Mouse (Mus musculus): ENCODE results near the gene Klhdc8a. TPM values are rescaled to one million over a fixed set of nuclear protein-coding genes. Genes with fewer than 3 reads are reported as not detected.

Klhdc8a gene
- total and polyA plus RNA-seq, 3 experiments: not detected

- H3K4me3 ChIP-seq (replicated peaks in 1 of 3; ENCODE audit: low read depth in 2 of 3, low read length in 2 of 3, poor library complexity in 1 of 3): no peak overlapping the region
- DNase-seq (ENCODE audit: extremely low read depth): no peak
- H3K4me2 ChIP-seq (ENCODE audit: insufficient read depth, low read depth, poor library complexity, severe bottlenecking): no peak overlapping the region
- dilution Hi-C loops (cut with MboI; ENCODE audit: extremely low pct_ligation_motif_present, extremely low pct_unique_long_range_greater_than_20kb, low sequenced_read_pairs): no loop called here
- H3K9me3 ChIP-seq (replicated peaks; ENCODE audit: low read length): no peaks in the 10 kb centered on the region
- no peak overlapping the region for H3K9ac ChIP-seq (ENCODE audit: insufficient read depth, low read depth)
- H3K79me2 ChIP-seq (replicated peaks; ENCODE audit: control insufficient read depth, extremely low read depth, insufficient read depth, poor library complexity, severe bottlenecking): no peaks in the 10 kb centered on the region
- H3K27me3 ChIP-seq (replicated peaks): peaks cover 5% of the 10 kb centered on the region
- TF ChIP-seq NRF1 (IDR thresholded peaks at IDR 0.05; ENCODE audit: low read depth, low read length): no peak
- TF ChIP-seq JUND (conservative IDR thresholded peaks at IDR 0.05; ENCODE audit: low read depth, low read length): no peak
- TF ChIP-seq JUN (IDR thresholded peaks at IDR 0.05; ENCODE audit: insufficient read depth, low read depth, low read length): no peak
- no peak for TF ChIP-seq EP300 (IDR thresholded peaks at IDR 0.05; ENCODE audit: low read length)
- TF ChIP-seq ZC3H11A (IDR thresholded peaks at IDR 0.05; ENCODE audit: low read depth, low read length): no peak
- no peak for TF ChIP-seq MEF2A (IDR thresholded peaks at IDR 0.05; ENCODE audit: borderline replicate concordance, low read depth, low read length)
- no peak for TF ChIP-seq USF1 (IDR thresholded peaks at IDR 0.05; ENCODE audit: low read depth, low read length)
- no peak for TF ChIP-seq RAD21 (IDR thresholded peaks at IDR 0.05; ENCODE audit: low read depth, low read length)
- H3K36me3 ChIP-seq (replicated peaks in 1 of 2; ENCODE audit: control insufficient read depth in 1 of 2, insufficient read depth in 1 of 2, low read length in 1 of 2): no peaks in the 10 kb centered on the region
- in situ Hi-C loops (cut with MboI; ENCODE audit: low pct_ligation_motif_present, low pct_unique_long_range_greater_than_20kb, low sequenced_read_pairs): no loop called here
- H3K4me1 ChIP-seq (ENCODE audit: control insufficient read depth in 1 of 2, insufficient read depth in 2 of 2): peaks cover 0 to 8% of the 10 kb centered on the region in 2 experiments; a peak in 3 of 4 replicates
- H3K27ac ChIP-seq (ENCODE audit: insufficient read depth, low read depth): no peak overlapping the region
Measured at GRCm38 (mm10) chr1:132326777-132327176, 28.4 kb downstream of the Klhdc8a start.

- Histone ChIP-seq H3K9me3 (replicated peaks; ENCODE audit: low read length) (no peaks in the 10 kb centered on the region), H3K4me1 (ENCODE audit: control insufficient read depth in 1 of 2, insufficient read depth in 2 of 2) (peaks cover 0 to 6% of the 10 kb centered on the region in 2 experiments; a peak in 3 of 4 replicates), H3K36me3 (replicated peaks in 1 of 2; ENCODE audit: control insufficient read depth in 1 of 2, insufficient read depth in 1 of 2, low read length in 1 of 2) (no peaks in the 10 kb centered on the region), H3K4me3 (replicated peaks in 1 of 3; ENCODE audit: low read depth in 2 of 3, low read length in 2 of 3, poor library complexity in 1 of 3) (no peak overlapping the region), H3K79me2 (replicated peaks; ENCODE audit: control insufficient read depth, extremely low read depth, insufficient read depth, poor library complexity, severe bottlenecking) (no peaks in the 10 kb centered on the region), H3K27ac (ENCODE audit: insufficient read depth, low read depth) (no peak overlapping the region), H3K9ac (ENCODE audit: insufficient read depth, low read depth) (no peak overlapping the region), H3K27me3 (replicated peaks) (peaks cover 5% of the 10 kb centered on the region), H3K4me2 (ENCODE audit: insufficient read depth, low read depth, poor library complexity, severe bottlenecking) (no peak overlapping the region)
- dilution Hi-C loops (cut with MboI; ENCODE audit: extremely low pct_ligation_motif_present, extremely low pct_unique_long_range_greater_than_20kb, low sequenced_read_pairs) (no loop called here), in situ Hi-C loops (cut with MboI; ENCODE audit: low pct_ligation_motif_present, low pct_unique_long_range_greater_than_20kb, low sequenced_read_pairs) (no loop called here)
- TF ChIP-seq MAFK (IDR thresholded peaks at IDR 0.05; ENCODE audit: insufficient replicate concordance, low read length): no peak
- no peak for DNase-seq (ENCODE audit: extremely low read depth)
Measured at GRCm38 (mm10) chr1:132327477-132327876, 29.1 kb downstream of the Klhdc8a start.

GRCm38 (mm10) chr1:132328565-132328964 is 30.1 kb downstream of the Klhdc8a start:
- dilution Hi-C loops (cut with MboI; ENCODE audit: extremely low pct_ligation_motif_present, extremely low pct_unique_long_range_greater_than_20kb, low sequenced_read_pairs): no loop called here

More at GRCm38 (mm10) chr1:132328565-132328964, 30.1 kb downstream of the Klhdc8a start:
- no peaks in the 10 kb centered on the region for H3K79me2 ChIP-seq (replicated peaks; ENCODE audit: control insufficient read depth, extremely low read depth, insufficient read depth, poor library complexity, severe bottlenecking)
- no peaks in the 10 kb centered on the region for H3K36me3 ChIP-seq (replicated peaks in 1 of 2; ENCODE audit: control insufficient read depth in 1 of 2, insufficient read depth in 1 of 2, low read length in 1 of 2)
- no peak overlapping the region for H3K4me2 ChIP-seq (ENCODE audit: insufficient read depth, low read depth, poor library complexity, severe bottlenecking)
- no peak for DNase-seq (ENCODE audit: extremely low read depth)
- peaks cover 5% of the 10 kb centered on the region for H3K27me3 ChIP-seq (replicated peaks)
- H3K9me3 ChIP-seq (replicated peaks; ENCODE audit: low read length): no peaks in the 10 kb centered on the region
- in situ Hi-C loops (cut with MboI; ENCODE audit: low pct_ligation_motif_present, low pct_unique_long_range_greater_than_20kb, low sequenced_read_pairs): no loop called here
- H3K4me1 ChIP-seq (ENCODE audit: control insufficient read depth in 1 of 2, insufficient read depth in 2 of 2): no peaks in the 10 kb centered on the region; a peak in 1 of 4 replicates
- TF ChIP-seq ZKSCAN1 (IDR thresholded peaks at IDR 0.05; ENCODE audit: borderline replicate concordance, low read depth, low read length) (no peak), IRF4 (IDR thresholded peaks at IDR 0.05; ENCODE audit: low read depth, low read length) (no peak), PAX5 (IDR thresholded peaks at IDR 0.05; ENCODE audit: low read length) (no peak), POLR2A (IDR thresholded peaks at IDR 0.05; ENCODE audit: low read depth, low read length) (no peak), BHLHE40 (IDR thresholded peaks at IDR 0.05; ENCODE audit: low read depth, low read length) (no peak), MEF2A (IDR thresholded peaks at IDR 0.05; ENCODE audit: borderline replicate concordance, low read depth, low read length) (no peak), JUN (IDR thresholded peaks at IDR 0.05; ENCODE audit: insufficient read depth, low read depth, low read length) (no peak), ELF1 (IDR thresholded peaks at IDR 0.05; ENCODE audit: low read depth, low read length) (no peak), TCF12 (IDR thresholded peaks at IDR 0.05; ENCODE audit: low read depth, low read length) (no peak), MAX (IDR thresholded peaks at IDR 0.05; ENCODE audit: low read length) (no peak), NRF1 (IDR thresholded peaks at IDR 0.05; ENCODE audit: low read depth, low read length) (no peak), POLR2AphosphoS2 (IDR thresholded peaks at IDR 0.05; ENCODE audit: low read depth, low read length) (no peak), RCOR1 (conservative IDR thresholded peaks at IDR 0.05; ENCODE audit: low read depth, low read length) (no peak), UBTF (IDR thresholded peaks at IDR 0.05; ENCODE audit: low read depth, low read length) (no peak), ETS1 (conservative IDR thresholded peaks at IDR 0.05; ENCODE audit: low read depth, low read length) (no peak), CHD2 (IDR thresholded peaks at IDR 0.05; ENCODE audit: low read length) (no peak), MAFK (IDR thresholded peaks at IDR 0.05; ENCODE audit: insufficient replicate concordance, low read length) (no peak), HCFC1 (IDR thresholded peaks at IDR 0.05; ENCODE audit: low read depth, low read length) (no peak)
- no peak overlapping the region for H3K9ac ChIP-seq (ENCODE audit: insufficient read depth, low read depth)
- H3K4me3 ChIP-seq (replicated peaks in 1 of 3; ENCODE audit: low read depth in 2 of 3, low read length in 2 of 3, poor library complexity in 1 of 3): no peak overlapping the region
- H3K27ac ChIP-seq (ENCODE audit: insufficient read depth, low read depth): no peak overlapping the region
